Mouse (Mus musculus): ENCODE results near the gene Ccl6. TPM values are rescaled to one million over a fixed set of nuclear protein-coding genes. Genes with fewer than 3 reads are reported as not detected.

The Ccl6 gene
- 125 TPM for polyA plus RNA-seq (2014; fragmentation: Illumina TruSeq; extraction: RNeasy Lipid Tissue Mini Kit (QIAGEN cat#74804); ENCODE audit: low read depth, low replicate concordance)

DNA sequence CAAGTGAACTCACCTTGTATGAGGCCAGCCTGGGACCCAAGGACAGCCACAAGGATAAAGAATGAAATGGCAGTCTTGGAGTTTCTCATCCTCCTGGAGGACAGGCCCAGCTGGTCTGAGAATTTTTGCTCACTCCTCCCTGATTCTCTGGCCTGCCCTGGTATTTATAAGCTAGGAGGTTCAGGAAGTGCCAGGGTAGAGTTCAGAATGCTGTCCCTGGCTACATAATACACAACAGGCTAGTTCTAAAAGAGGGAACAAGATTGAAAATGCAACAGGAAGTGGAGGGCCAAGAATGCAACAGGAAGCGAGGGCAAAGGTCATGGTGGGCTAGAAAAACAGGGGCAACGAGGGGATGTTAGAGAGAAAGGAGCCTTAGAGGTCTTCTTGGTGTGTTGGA, at the start of gene Ccl6:
Gene Ccl6 (minus strand): TSS at position 235 of the 400 bp plus-strand sequence.

DNA sequence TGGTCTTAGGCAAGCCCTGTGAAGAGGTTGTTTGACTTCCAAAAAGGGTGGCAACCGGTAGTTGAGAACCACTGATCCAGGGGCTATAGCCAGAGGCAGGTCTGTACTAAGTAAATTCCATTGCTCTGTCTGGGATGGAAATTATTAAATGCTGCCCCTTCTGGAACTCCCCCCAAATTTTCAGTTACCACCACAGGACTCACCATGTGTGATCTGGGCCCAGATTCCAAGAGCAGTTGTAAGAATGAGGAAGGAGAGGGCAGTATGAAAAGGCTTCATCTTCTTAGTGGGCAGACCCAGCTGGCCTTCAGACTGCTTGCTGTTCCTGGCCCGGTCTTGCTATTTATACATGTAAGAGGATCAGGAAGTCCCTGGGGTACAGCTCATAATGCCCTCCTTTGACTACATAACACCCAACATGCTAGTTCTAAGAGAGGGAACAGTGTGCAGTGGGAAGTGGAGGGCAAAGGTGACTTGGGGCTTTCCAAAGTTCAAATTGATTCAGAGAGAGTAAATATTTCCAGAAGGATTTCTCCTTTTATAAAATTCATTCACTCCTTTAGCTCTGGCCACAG, 14.6 kb downstream of the Ccl6 start, which contains the start of gene Ccl9:
Gene Ccl9 (minus strand): TSS at position 451 of the 575 bp plus-strand sequence.

Other genes starting within 250 kb of the Ccl6 start
- 1.4 TPM for gene Rasl10b, start 183.9 kb downstream of the Ccl6 start, polyA plus RNA-seq (2014; fragmentation: Illumina TruSeq; extraction: RNeasy Lipid Tissue Mini Kit (QIAGEN cat#74804); ENCODE audit: low read depth, low replicate concordance)
- 0.69 TPM for gene Gas2l2, start 163.6 kb downstream of the Ccl6 start, polyA plus RNA-seq (2014; fragmentation: Illumina TruSeq; extraction: RNeasy Lipid Tissue Mini Kit (QIAGEN cat#74804); ENCODE audit: low read depth, low replicate concordance)
- gene 1700020L24Rik, start 155.4 kb downstream of the Ccl6 start, polyA plus RNA-seq (2014; fragmentation: Illumina TruSeq; extraction: RNeasy Lipid Tissue Mini Kit (QIAGEN cat#74804); ENCODE audit: low read depth, low replicate concordance) = 4.3 TPM
- gene Mmp28, start 130.0 kb downstream of the Ccl6 start, polyA plus RNA-seq (2014; fragmentation: Illumina TruSeq; extraction: RNeasy Lipid Tissue Mini Kit (QIAGEN cat#74804); ENCODE audit: low read depth, low replicate concordance) = 13.5 TPM
- gene Taf15, start 120.0 kb downstream of the Ccl6 start, polyA plus RNA-seq (2014; fragmentation: Illumina TruSeq; extraction: RNeasy Lipid Tissue Mini Kit (QIAGEN cat#74804); ENCODE audit: low read depth, low replicate concordance) = 56.9 TPM
- 0.52 TPM for gene Heatr9, start 70.9 kb downstream of the Ccl6 start, polyA plus RNA-seq (2014; fragmentation: Illumina TruSeq; extraction: RNeasy Lipid Tissue Mini Kit (QIAGEN cat#74804); ENCODE audit: low read depth, low replicate concordance)
- 11.4 TPM for gene Ccl5, start 62.6 kb downstream of the Ccl6 start, polyA plus RNA-seq (2014; fragmentation: Illumina TruSeq; extraction: RNeasy Lipid Tissue Mini Kit (QIAGEN cat#74804); ENCODE audit: low read depth, low replicate concordance)
- 53.5 TPM for gene Ccl9, start 14.5 kb downstream of the Ccl6 start, polyA plus RNA-seq (2014; fragmentation: Illumina TruSeq; extraction: RNeasy Lipid Tissue Mini Kit (QIAGEN cat#74804); ENCODE audit: low read depth, low replicate concordance)
- not detected for gene Rpl9-ps1, start 52.5 kb upstream of the Ccl6 start, polyA plus RNA-seq (2014; fragmentation: Illumina TruSeq; extraction: RNeasy Lipid Tissue Mini Kit (QIAGEN cat#74804); ENCODE audit: low read depth, low replicate concordance)
- gene Ccl3, start 56.3 kb upstream of the Ccl6 start, polyA plus RNA-seq (2014; fragmentation: Illumina TruSeq; extraction: RNeasy Lipid Tissue Mini Kit (QIAGEN cat#74804); ENCODE audit: low read depth, low replicate concordance) = 0.46 TPM
- not detected for gene Ccl4, start 69.5 kb upstream of the Ccl6 start, polyA plus RNA-seq (2014; fragmentation: Illumina TruSeq; extraction: RNeasy Lipid Tissue Mini Kit (QIAGEN cat#74804); ENCODE audit: low read depth, low replicate concordance)
- gene Wfdc17, start 110.9 kb upstream of the Ccl6 start, polyA plus RNA-seq (2014; fragmentation: Illumina TruSeq; extraction: RNeasy Lipid Tissue Mini Kit (QIAGEN cat#74804); ENCODE audit: low read depth, low replicate concordance) = 38.3 TPM
- 0.89 TPM for gene Wfdc18, start 115.9 kb upstream of the Ccl6 start, polyA plus RNA-seq (2014; fragmentation: Illumina TruSeq; extraction: RNeasy Lipid Tissue Mini Kit (QIAGEN cat#74804); ENCODE audit: low read depth, low replicate concordance)
- gene Wfdc21, start 153.9 kb upstream of the Ccl6 start, polyA plus RNA-seq (2014; fragmentation: Illumina TruSeq; extraction: RNeasy Lipid Tissue Mini Kit (QIAGEN cat#74804); ENCODE audit: low read depth, low replicate concordance) = 111 TPM
- 9.0 TPM for gene Heatr6, start 160.6 kb upstream of the Ccl6 start, polyA plus RNA-seq (2014; fragmentation: Illumina TruSeq; extraction: RNeasy Lipid Tissue Mini Kit (QIAGEN cat#74804); ENCODE audit: low read depth, low replicate concordance)

Data from adipose tissue, adult 10 weeks (tissue).